Mouse (Mus musculus) lung, postnatal 10 days (tissue): Measurements from ENCODE around the gene Cers3.

Experiments used
- DNase-seq: peaks from one replicate; pipeline ENCODE4 v3.0.0; 2021

Cers3 gene

GRCm38 (mm10) chr7:66786476-66786875, 43.2 kb downstream of the Cers3 start:
- DNase-seq: no peak

DNA sequence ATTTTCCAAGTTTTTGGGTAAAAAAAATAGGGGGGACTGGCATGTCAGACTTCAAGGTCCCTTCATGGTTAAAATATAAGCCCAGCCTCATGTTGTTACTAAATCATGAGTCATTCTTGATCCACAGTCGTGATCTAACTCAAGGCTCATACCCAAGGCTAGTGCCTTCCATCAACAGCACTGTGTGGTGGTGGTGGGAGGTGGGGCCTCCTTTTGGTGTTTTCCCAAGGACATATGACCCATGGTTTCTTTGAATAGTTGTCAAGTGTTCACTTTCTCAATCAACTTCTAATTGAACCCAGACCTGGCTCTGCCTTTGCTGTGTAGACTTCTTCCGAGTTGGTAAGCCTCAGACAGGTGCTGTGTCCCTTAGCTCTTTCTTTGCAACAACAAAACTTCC, 44.5 kb downstream of the Cers3 start:
- DNase-seq: no peak

DNA sequence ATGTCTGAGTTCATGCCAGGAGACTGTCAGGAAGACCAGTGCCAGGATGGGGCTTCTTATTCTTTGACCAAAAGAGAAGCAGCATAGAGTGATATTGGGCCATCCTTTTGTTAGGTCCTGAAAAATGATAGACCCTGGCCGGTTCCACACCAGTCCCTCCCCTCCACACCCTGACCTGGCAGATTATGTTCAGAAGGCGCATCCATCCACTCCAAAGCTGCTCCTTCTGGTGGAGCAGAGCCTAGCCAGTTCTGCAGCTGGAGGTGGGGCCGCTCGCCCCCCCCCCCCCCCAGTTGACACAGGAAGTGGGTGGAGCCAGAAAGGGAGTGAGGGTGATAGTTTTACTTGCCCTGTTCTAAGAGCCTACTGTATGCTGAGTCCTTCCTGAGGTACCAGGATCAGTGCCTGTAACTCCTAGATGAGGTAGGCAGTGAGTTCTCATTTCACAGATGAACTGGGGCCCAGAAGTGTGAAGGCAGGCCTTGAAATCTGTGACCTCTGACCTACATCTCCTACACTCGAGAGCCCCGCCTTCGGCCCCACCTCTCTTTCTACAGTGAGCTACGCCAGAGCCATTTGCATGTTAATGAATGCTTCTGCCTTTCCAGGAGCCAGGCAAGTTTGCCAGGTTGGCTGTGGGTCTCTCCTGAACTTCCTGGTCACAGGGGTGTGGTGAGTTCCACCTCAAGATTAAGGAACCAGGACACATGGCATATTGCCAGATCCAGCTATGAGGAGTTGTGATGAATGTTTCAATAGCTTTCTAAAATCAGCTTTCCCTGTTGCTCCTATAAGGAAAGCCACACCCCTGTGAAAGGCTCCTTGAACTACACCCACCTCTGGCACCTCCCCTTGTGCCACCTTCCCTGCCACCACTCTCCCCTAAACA, 46.8 kb downstream of the Cers3 start:
- DNase-seq: peak; percentile 47

DNA sequence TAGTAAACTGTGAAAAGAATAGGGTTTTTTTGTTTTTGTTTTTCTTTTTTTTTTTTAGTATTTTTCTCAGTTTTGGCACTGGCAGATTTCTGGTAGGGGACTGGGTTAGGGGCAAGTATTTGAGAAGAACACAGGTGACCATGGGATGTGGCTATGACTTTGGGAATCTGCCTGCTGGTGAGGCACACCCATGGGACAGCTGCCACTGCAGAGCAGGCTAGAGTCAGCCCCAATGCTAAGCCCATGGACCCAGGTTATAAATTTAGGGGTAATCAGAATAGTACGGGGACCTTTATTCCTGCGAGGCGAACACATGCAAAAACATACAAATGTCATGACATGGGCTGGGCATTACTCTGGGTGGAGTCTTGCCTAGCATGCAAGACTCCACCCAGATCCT, 47.7 kb downstream of the Cers3 start:
- DNase-seq: no peak

DNA sequence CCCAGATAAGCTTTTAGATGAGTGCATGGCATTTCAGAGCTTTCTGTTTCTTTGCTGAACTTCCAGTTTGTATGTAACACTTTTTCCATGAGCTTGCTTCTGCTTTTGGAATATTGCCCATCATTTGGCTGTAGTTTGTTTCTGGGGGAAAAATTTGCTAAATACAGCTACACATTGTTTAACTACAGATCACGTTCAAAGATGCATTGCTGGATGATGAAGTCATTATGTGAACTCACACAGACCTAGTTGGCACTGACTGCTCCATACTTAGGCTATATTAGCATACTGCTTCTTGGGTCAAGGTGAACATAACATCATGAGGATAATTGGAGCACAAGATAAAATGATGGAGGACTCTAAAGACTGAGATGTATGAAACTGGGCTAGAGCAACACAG, 53.6 kb downstream of the Cers3 start:
- no peak for DNase-seq

GRCm38 (mm10) chr7:66797345-66797744, 54.0 kb downstream of the Cers3 start:
- DNase-seq: no peak

DNA sequence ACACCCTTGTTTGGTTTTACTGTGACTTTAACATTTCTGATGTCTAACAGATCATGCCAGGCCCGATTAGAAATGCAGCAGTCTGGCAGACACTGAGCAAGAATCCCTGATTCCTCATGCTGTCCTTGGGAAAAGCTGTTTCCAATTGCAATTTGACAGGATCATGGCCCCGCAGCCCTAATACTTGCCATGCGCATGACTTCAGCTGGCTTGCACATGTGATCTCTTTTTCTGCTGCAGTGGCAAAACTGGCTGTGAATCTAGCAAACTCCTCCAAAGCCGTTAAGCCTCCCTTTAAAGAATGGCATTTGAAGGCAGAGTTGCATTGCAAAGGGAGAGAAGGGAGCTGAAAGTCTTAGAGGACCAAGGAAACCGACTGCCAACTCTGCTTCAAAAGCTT, 55.5 kb downstream of the Cers3 start:
- DNase-seq: peak; percentile 64

GRCm38 (mm10) chr7:66800784-66801183, 57.5 kb downstream of the Cers3 start:
- DNase-seq: no peak

DNA sequence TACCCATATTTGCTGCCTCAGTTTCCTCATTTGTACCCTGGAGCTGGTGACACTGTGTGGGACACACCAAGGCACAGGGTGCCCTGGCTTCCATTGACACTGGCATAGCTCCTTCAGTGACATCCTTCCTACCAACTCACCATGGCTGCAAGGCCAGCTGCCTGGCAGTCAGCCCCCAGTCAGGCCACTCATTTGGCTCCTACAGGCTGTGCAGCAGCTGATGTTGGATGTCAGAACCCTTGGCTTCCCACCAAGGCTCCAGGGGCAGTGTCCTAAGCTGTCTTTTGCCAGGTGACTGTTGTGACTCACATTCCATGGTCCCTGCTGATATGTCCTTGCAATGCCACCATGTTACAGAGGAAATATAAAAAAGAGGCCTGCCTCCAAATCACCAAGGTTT, 58.5 kb downstream of the Cers3 start:
- no peak for DNase-seq

DNA sequence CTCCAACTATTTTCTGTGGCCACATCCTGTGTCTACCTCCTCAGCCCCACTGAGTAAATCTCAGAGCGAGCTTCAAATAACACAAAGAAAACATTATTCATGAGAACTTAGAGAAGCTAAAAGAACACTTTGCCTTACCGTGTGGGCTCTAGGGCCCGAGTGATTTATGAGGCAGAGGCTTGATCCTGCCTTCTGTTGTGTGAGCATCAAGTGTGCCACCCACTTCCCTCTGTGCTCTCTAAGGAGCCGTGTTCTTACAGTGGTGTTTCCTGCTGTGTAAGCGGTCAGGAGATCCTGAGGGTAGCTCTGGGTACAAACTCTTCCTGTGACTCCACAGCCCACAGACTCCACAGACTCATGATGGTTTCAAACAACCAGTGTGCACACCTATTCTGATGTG, 60.5 kb downstream of the Cers3 start:
- no peak for DNase-seq

DNA sequence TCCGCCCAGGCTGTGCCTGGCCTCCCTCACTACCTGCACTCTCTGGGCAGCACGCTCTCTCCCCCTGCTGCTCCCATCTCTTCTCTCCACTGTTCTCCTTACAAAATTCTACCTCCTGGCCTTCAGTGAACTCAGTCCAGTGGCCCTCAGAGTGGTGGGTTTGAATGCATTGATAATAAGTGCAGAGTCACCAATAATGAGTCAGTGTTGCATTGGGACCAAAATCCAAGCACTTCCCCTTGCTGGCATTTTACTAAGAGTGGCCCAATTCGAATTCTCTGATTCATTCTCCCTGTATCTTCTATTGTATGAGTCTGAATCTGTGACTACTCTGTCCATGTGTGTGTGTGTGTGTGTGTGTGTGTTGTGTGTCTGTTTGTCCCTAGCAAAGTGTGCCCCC, 63.5 kb downstream of the Cers3 start:
- DNase-seq: no peak

GRCm38 (mm10) chr7:66810436-66810835, 67.1 kb downstream of the Cers3 start:
- no peak for DNase-seq

DNA sequence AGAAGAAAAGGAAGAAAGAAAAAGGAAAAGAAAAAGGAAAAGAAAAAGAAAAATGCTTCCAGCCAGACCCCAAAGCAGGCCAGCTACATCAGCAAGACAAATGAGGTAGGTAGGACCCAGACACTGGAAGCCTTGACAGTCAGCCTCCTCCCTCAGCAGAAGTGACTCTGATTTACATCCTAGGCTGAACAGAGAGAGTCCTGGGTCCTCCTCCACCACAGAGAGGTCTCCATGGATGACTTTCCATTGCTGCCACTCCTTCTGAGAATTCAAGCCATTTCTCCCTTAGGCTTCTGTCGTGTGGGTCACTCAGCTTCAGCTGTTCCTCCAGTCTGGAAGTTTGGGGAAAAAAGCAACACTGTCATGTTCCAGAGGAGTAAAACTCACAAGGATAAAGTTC, 68.0 kb downstream of the Cers3 start:
- no peak for DNase-seq

DNA sequence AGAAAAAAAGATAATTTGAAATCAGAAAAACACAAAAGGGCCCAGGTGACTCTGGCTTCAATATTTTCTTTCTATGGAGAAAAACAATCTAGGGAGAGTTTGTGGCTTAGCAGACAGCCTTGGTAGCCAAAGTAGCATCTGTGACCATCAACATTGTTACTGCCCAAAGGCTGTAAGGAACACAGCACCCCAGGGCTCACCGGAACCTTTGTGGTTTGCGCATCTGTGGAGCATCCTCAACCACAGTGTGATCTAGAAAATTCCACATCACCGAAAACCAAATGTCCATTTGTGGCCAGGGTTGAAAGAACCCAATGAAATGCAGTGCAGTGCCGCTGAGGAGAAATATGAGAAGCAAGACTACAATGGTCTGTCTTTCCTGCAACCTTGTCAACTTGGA, 69.0 kb downstream of the Cers3 start:
- no peak for DNase-seq

- no peak for DNase-seq
Measured at GRCm38 (mm10) chr7:66812737-66813136, 69.4 kb downstream of the Cers3 start.

- no peak for DNase-seq
Measured at GRCm38 (mm10) chr7:66813172-66813571, 69.9 kb downstream of the Cers3 start.

GRCm38 (mm10) chr7:66815526-66815925, 72.2 kb downstream of the Cers3 start:
- DNase-seq: no peak

GRCm38 (mm10) chr7:66820034-66820433, 76.7 kb downstream of the Cers3 start:
- peak; percentile 66 for DNase-seq

DNA sequence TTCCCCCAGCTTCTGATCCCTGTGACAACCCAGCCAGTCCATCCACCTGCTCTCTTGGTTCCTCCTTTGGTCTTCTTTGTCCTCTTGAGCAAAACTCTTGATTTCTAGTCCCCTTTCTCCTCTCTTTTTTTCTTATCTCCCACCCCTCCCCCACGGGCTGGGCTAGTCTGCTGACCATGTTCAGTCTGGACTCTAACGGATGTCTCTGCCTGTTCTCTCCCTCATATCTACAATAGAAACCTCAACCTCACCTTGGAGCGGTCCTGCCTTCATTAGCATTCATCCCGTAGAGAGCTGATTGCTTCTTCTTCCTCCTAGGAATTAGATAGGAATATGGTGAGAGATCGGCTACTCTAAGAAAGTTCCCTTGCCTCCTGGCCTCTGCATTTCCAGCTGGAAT, 87.5 kb downstream of the Cers3 start:
- DNase-seq: no peak

DNA sequence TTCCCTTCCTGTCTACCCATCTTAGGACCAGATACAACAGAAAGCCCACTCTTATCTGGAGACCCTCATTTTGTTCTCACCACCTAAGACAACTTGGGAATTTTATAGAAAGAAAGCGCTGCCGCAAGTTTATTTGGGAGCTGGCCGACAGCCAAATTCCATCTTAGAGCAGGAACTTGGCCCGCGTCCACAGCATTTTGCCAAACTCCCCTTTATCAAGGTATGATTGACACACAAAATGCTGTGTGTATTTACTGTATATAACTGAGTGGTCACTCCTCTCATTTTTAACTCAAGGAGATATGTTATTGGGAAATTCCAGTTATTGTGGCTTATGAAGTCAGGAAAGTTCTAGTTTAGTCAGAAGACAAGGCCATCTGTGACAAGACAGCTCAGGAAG, 88.0 kb downstream of the Cers3 start:
- DNase-seq: peak; percentile 67

DNA sequence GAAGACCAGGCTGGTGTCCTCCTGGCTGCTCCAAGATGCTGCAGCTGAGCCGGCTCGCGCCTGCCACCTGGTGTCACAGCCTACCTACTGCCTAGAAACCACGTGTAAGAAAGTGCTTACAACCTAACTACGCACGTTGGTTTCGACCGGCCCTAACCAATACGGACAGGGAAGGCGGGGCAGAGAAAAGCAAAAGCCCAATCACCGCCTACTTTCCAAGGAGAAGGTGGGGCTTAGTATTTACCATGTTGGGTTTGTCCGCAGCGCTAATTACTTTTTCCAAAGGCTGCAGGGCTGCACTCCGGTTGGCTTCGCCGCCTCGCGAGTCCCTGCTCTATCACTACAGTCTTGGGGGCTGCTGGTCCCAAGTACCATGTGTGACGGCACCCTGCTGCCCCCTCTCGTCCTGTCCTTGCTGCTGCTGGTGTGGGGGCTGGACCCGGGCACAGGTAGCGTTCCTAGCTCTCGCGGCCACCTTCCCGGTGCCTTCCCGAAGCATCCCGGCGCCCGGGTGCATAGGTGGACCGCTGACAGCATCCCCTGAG, 96.2 kb downstream of the Cers3 start, which contains the start of gene Adamts17:
Gene Adamts17 (plus strand): TSS at position 273 of the 545 bp plus-strand sequence.
- peak; percentile 98 for DNase-seq

DNA sequence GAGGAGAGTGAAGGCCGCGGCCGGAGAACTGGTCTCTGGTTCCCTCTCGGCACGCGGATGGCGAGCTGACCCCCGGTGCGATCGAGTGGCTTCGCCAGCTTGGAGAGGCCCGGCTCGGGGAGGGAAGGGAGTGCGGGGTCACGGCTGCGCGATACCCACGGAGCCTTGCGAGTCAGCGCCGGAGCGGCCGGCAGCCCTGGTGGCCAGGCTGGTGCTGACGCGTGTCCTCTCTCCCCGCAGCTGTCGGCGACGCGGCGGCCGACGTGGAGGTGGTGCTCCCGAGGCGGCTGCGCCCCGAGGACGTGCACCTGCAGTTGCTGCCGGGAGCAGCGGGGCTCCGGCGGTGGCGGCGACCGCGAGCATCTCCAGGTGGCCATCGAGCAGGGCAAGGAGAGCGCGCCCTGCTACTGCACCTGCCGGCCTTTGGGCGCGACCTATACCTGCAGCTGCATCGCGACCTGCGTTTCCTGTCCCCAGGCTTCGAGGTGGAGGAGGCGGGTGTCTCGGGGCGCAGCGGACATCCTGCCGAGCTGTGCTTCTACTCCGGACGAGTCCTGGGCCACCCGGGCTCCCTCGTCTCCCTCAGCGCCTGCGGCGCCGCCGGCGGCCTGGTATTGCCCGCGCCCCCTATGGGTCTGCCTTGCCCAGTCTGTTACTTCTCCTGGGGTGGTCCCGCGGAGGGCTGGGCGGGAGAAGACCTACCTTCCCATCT, 96.9 kb downstream of the Cers3 start:
- peak; percentile 70 for DNase-seq

GRCm38 (mm10) chr7:66841165-66841564, 97.9 kb downstream of the Cers3 start:
- peak; percentile 27 for DNase-seq

- DNase-seq: peak; percentile 93
Measured at GRCm38 (mm10) chr7:66842021-66842420, 98.7 kb downstream of the Cers3 start.
